Mouse (Mus musculus): ENCODE measurements at regions not wholly inside any gene's neighbourhood (a gene's known extent, or its start where the extent isn't known, plus 50 kb on each side); places are given as distances from the start of the nearest gene placed in this dataset.

- Histone ChIP-seq H3K9ac (ENCODE audit: insufficient read depth, low read depth) (no peak overlapping the region), H3K9me3 (replicated peaks; ENCODE audit: low read length) (no peaks in the 10 kb centered on the region), H3K4me3 (replicated peaks in 1 of 3; ENCODE audit: low read depth in 2 of 3, low read length in 2 of 3, poor library complexity in 1 of 3) (no peak overlapping the region), H3K27ac (ENCODE audit: insufficient read depth, low read depth) (no peak overlapping the region), H3K4me2 (ENCODE audit: insufficient read depth, low read depth, poor library complexity, severe bottlenecking) (no peak overlapping the region), H3K27me3 (replicated peaks) (no peaks in the 10 kb centered on the region), H3K4me1 (ENCODE audit: control insufficient read depth in 1 of 2, insufficient read depth in 2 of 2) (no peaks in the 10 kb centered on the region), H3K79me2 (replicated peaks; ENCODE audit: control insufficient read depth, extremely low read depth, insufficient read depth, poor library complexity, severe bottlenecking) (no peaks in the 10 kb centered on the region), H3K36me3 (replicated peaks in 1 of 2; ENCODE audit: control insufficient read depth in 1 of 2, insufficient read depth in 1 of 2, low read length in 1 of 2) (no peaks in the 10 kb centered on the region)
- dilution Hi-C loops (cut with MboI; ENCODE audit: extremely low pct_ligation_motif_present, extremely low pct_unique_long_range_greater_than_20kb, low sequenced_read_pairs) = no loop called here
- in situ Hi-C loops (cut with MboI; ENCODE audit: low pct_ligation_motif_present, low pct_unique_long_range_greater_than_20kb, low sequenced_read_pairs) = no loop called here
- TF ChIP-seq CHD2 (IDR thresholded peaks at IDR 0.05; ENCODE audit: low read length) (no peak), ZKSCAN1 (IDR thresholded peaks at IDR 0.05; ENCODE audit: borderline replicate concordance, low read depth, low read length) (no peak), CTCF (conservative IDR thresholded peaks at IDR 0.05 in 1 of 2, IDR thresholded peaks at IDR 0.05 in 1 of 2; ENCODE audit: low read depth in 2 of 2, low read length in 2 of 2) (no peak), ETS1 (conservative IDR thresholded peaks at IDR 0.05; ENCODE audit: low read depth, low read length) (no peak), TCF12 (IDR thresholded peaks at IDR 0.05; ENCODE audit: low read depth, low read length) (no peak), CHD1 (IDR thresholded peaks at IDR 0.05; ENCODE audit: low read depth, low read length) (no peak), RAD21 (IDR thresholded peaks at IDR 0.05; ENCODE audit: low read depth, low read length) (no peak), USF2 (conservative IDR thresholded peaks at IDR 0.05; ENCODE audit: low read depth, low read length) (no peak), UBTF (IDR thresholded peaks at IDR 0.05; ENCODE audit: low read depth, low read length) (no peak), MYC (IDR thresholded peaks at IDR 0.05; ENCODE audit: low read depth, low read length) (no peak), JUN (IDR thresholded peaks at IDR 0.05; ENCODE audit: insufficient read depth, low read depth, low read length) (no peak)
- no peak for DNase-seq (ENCODE audit: extremely low read depth)
Measured at GRCm38 (mm10) chr1:95425420-95425819, 112.0 kb downstream of the Fam174a start.

- no peaks in the 10 kb centered on the region for H3K79me2 ChIP-seq (replicated peaks; ENCODE audit: control insufficient read depth, extremely low read depth, insufficient read depth, poor library complexity, severe bottlenecking)
- H3K27ac ChIP-seq (ENCODE audit: insufficient read depth, low read depth) = no peak overlapping the region
- DNase-seq (ENCODE audit: extremely low read depth) = no peak
- no peaks in the 10 kb centered on the region for H3K36me3 ChIP-seq (replicated peaks in 1 of 2; ENCODE audit: control insufficient read depth in 1 of 2, insufficient read depth in 1 of 2, low read length in 1 of 2)
- in situ Hi-C loops (cut with MboI; ENCODE audit: low pct_ligation_motif_present, low pct_unique_long_range_greater_than_20kb, low sequenced_read_pairs) = no loop called here
- TF ChIP-seq MEF2A (IDR thresholded peaks at IDR 0.05; ENCODE audit: borderline replicate concordance, low read depth, low read length) = peak; percentile 33; the same call in 1 of the 2 replicates
- TF ChIP-seq NELFE (IDR thresholded peaks at IDR 0.05; ENCODE audit: low read depth, low read length) = no peak
- dilution Hi-C loops (cut with MboI; ENCODE audit: extremely low pct_ligation_motif_present, extremely low pct_unique_long_range_greater_than_20kb, low sequenced_read_pairs) = no loop called here
- no peaks in the 10 kb centered on the region for H3K9me3 ChIP-seq (replicated peaks; ENCODE audit: low read length)
- H3K27me3 ChIP-seq (replicated peaks) = no peaks in the 10 kb centered on the region
- H3K9ac ChIP-seq (ENCODE audit: insufficient read depth, low read depth) = no peak overlapping the region
- peaks cover 2 to 6% of the 10 kb centered on the region in 2 experiments; a peak in 3 of 4 replicates for H3K4me1 ChIP-seq (ENCODE audit: control insufficient read depth in 1 of 2, insufficient read depth in 2 of 2)
- no peak overlapping the region for H3K4me2 ChIP-seq (ENCODE audit: insufficient read depth, low read depth, poor library complexity, severe bottlenecking)
- no peak overlapping the region for H3K4me3 ChIP-seq (replicated peaks in 1 of 3; ENCODE audit: low read depth in 2 of 3, low read length in 2 of 3, poor library complexity in 1 of 3)
Measured at GRCm38 (mm10) chr1:95437155-95437554, 123.7 kb downstream of the Fam174a start.

- in situ Hi-C loops (cut with MboI; ENCODE audit: low pct_ligation_motif_present, low pct_unique_long_range_greater_than_20kb, low sequenced_read_pairs) (no loop called here), dilution Hi-C loops (cut with MboI; ENCODE audit: extremely low pct_ligation_motif_present, extremely low pct_unique_long_range_greater_than_20kb, low sequenced_read_pairs) (no loop called here)
- DNase-seq (ENCODE audit: extremely low read depth) = no peak
- H3K4me1 ChIP-seq (ENCODE audit: control insufficient read depth in 1 of 2, insufficient read depth in 2 of 2) = peaks cover 0 to 16% of the 10 kb centered on the region in 2 experiments; a peak in 2 of 4 replicates
- H3K27me3 ChIP-seq (replicated peaks) = no peaks in the 10 kb centered on the region
- H3K9me3 ChIP-seq (replicated peaks; ENCODE audit: low read length) = no peaks in the 10 kb centered on the region
- no peak overlapping the region for H3K4me3 ChIP-seq (replicated peaks in 1 of 3; ENCODE audit: low read depth in 2 of 3, low read length in 2 of 3, poor library complexity in 1 of 3)
- H3K79me2 ChIP-seq (replicated peaks; ENCODE audit: control insufficient read depth, extremely low read depth, insufficient read depth, poor library complexity, severe bottlenecking) = no peaks in the 10 kb centered on the region
- H3K9ac ChIP-seq (ENCODE audit: insufficient read depth, low read depth) = no peak overlapping the region
- no peak overlapping the region for H3K4me2 ChIP-seq (ENCODE audit: insufficient read depth, low read depth, poor library complexity, severe bottlenecking)
- H3K27ac ChIP-seq (ENCODE audit: insufficient read depth, low read depth) = no peak overlapping the region
- no peaks in the 10 kb centered on the region for H3K36me3 ChIP-seq (replicated peaks in 1 of 2; ENCODE audit: control insufficient read depth in 1 of 2, insufficient read depth in 1 of 2, low read length in 1 of 2)
- TF ChIP-seq CHD1 (IDR thresholded peaks at IDR 0.05; ENCODE audit: low read depth, low read length) = no peak
- TF ChIP-seq CHD2 (IDR thresholded peaks at IDR 0.05; ENCODE audit: low read length) = no peak
- no peak for TF ChIP-seq MAZ (IDR thresholded peaks at IDR 0.05; ENCODE audit: low read depth, low read length)
- no peak for TF ChIP-seq POLR2AphosphoS2 (IDR thresholded peaks at IDR 0.05; ENCODE audit: low read depth, low read length)
- TF ChIP-seq USF2 (conservative IDR thresholded peaks at IDR 0.05; ENCODE audit: low read depth, low read length) = no peak
- no peak for TF ChIP-seq SIN3A (IDR thresholded peaks at IDR 0.05; ENCODE audit: low read length)
- no peak for TF ChIP-seq TBP (conservative IDR thresholded peaks at IDR 0.05; ENCODE audit: low read depth, low read length)
- TF ChIP-seq JUND (conservative IDR thresholded peaks at IDR 0.05; ENCODE audit: low read depth, low read length) = no peak
- TF ChIP-seq BHLHE40 (IDR thresholded peaks at IDR 0.05; ENCODE audit: low read depth, low read length) = no peak
- no peak for TF ChIP-seq GABPA (IDR thresholded peaks at IDR 0.05; ENCODE audit: insufficient replicate concordance, low read depth, low read length)
- no peak for TF ChIP-seq MAX (IDR thresholded peaks at IDR 0.05; ENCODE audit: low read length)
- TF ChIP-seq MYC (IDR thresholded peaks at IDR 0.05; ENCODE audit: low read depth, low read length) = no peak
- TF ChIP-seq CTCF (conservative IDR thresholded peaks at IDR 0.05 in 1 of 2, IDR thresholded peaks at IDR 0.05 in 1 of 2; ENCODE audit: low read depth in 2 of 2, low read length in 2 of 2) = no peak
- no peak for TF ChIP-seq RAD21 (IDR thresholded peaks at IDR 0.05; ENCODE audit: low read depth, low read length)
- TF ChIP-seq MAFK (IDR thresholded peaks at IDR 0.05; ENCODE audit: insufficient replicate concordance, low read length) = no peak
Measured at GRCm38 (mm10) chr1:95445541-95445940, 132.1 kb downstream of the Fam174a start.
